Mouse (Mus musculus) testis, postnatal 14 days (tissue): ENCODE results near the gene Serpinb1c.
A peak's percentile ranks its signal among the peaks of the same experiment; 100 is the strongest.
"Not testable (repeated sequence)": the region's sequence is repeated elsewhere in the genome, so short reads cannot be mapped to it uniquely, and the experiment has no call there.

Experiments used
- DNase-seq: peaks from one replicate; pipeline ENCODE4 v3.0.0; 2021; ENCODE audit warnings: low spot score

Serpinb1c gene

DNA sequence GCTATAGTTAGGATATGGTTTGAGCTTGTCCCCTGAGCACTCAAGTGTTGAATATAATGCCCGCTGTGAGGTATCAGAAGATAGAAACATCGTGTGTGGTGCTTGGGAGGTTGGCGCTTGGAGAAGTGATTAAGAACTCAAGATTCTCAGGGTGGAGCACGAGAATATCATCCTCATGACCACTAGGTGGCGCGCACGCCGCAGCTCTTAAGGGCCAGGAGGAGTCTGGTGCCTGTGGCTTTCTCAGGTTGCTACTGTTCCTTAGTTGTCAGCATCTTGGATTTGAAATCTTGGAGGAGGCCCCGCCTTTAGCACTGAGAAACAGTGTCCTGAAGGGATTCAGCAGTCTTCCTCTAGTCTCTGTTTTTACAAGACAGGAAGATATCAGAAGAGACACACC lies 31.5 kb downstream of the Serpinb1c start:
- DNase-seq: peak; percentile 57

DNA sequence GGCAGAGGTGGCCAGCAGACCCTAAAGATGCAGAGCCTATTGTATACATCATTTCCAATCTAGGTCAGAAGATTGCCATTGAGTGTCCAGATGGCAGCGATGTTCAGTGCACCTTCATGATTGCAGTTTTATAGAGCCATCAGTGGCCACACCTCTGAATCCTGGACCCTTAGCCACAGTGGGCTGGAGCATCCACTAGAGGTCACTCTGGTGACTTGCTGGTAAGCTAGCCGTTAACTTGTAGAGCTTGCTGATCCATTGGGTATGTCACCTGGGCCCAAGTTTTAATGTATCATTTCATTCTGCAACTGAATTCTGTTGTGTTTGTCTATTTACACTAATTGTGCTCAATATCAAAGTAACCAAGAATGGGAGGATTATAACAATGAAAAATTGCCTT lies 32.4 kb downstream of the Serpinb1c start:
- DNase-seq: no peak

DNA sequence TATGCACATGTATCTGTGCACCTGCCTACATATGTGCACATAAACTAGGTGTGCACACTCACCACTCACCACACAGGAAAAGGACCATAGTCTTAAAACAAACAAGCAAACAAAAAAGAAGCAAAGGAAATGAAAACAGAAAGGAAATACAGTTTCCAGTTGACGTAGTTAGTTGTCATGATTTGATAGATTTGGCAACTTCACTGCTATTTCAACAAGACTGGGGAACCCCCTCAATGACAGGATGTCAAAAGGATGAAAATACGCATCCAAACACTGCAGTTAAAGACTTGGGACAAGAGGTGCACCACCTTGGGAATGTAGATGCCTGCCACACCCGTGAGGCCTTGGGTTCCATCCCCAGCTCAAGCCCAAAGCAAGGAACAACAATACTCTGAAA lies 33.5 kb downstream of the Serpinb1c start:
- not testable (repeated sequence) for DNase-seq

- no peak for DNase-seq
These were observed 34.6 kb downstream of the Serpinb1c start for GRCm38 (mm10) chr13:32863456-32863855.

DNA sequence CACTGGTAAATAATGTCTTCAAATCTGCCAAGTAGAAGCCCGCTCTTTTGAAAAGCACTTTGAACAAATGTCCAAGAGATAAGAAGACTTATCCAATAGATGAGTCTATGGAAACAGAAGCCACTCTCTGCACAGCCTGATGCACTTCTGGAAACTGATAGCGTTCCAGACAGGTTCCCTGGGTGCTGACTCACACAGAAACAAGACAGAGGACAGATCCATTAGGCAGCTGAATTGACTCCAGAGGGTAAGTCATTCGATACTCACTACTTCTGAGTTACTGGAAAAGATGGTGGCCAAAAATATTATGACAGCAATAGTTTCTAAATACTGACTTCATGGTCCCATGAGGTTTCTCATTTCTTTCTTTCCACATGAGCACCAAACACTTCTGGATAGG lies 37.2 kb downstream of the Serpinb1c start:
- DNase-seq: no peak

DNA sequence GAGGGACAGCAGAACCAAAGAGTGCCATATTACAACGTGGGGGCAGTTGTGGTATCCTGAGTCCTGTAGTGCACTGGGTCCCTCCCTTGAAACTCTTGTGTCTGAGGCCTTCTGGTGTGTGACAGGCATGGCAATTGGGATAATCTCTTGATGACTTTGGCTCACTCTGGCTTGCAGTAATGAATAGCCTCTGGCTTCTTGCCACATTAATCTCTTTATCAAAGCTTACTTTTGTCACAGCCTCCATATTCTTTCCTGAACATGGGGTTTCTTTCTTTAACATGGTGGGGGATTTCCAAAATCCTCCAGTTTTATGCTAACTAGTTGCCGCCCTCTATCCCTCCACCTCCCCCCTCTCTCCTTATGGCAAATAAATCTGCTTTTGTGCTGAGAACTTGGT lies 44.9 kb downstream of the Serpinb1c start:
- DNase-seq: no peak

DNA sequence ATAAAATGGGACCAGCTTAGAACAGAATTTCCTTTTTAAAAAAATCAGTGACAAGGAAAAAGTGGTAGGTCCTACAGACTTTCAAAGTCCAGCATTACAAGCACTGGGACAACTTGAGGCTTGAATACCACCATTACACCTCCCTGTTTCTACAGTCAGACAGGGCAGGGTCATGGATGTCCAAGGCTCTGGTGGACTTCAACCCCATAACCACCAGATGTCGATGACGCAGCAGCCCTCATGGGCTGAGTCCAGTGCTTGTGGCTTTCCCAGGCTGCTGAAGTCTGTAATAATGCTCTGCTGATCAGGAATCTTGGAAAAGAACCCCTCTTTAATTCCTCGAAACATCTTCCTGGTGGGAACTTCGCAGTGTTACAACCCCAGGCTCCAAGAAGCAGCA lies 45.5 kb downstream of the Serpinb1c start:
- DNase-seq: no peak

DNA sequence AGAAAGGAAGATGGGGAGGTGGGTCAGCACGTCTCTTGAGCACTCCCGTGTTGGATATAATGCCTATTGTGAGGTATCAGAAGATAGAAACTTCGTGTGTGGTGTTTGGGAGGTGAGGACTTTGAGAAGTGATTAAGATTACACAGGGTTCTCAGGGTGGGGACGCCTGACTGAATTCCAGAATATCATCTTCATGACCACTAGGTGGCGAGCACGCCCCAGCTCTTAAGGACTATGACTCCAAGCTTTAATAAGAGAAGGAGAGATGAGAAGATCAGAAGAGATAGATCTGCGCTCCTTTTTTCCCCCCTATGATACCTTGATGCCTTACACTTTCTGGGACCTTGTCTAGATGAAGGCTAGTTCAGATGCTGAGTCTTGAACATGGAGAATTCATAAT lies 46.0 kb downstream of the Serpinb1c start:
- DNase-seq: peak; percentile 10

DNA sequence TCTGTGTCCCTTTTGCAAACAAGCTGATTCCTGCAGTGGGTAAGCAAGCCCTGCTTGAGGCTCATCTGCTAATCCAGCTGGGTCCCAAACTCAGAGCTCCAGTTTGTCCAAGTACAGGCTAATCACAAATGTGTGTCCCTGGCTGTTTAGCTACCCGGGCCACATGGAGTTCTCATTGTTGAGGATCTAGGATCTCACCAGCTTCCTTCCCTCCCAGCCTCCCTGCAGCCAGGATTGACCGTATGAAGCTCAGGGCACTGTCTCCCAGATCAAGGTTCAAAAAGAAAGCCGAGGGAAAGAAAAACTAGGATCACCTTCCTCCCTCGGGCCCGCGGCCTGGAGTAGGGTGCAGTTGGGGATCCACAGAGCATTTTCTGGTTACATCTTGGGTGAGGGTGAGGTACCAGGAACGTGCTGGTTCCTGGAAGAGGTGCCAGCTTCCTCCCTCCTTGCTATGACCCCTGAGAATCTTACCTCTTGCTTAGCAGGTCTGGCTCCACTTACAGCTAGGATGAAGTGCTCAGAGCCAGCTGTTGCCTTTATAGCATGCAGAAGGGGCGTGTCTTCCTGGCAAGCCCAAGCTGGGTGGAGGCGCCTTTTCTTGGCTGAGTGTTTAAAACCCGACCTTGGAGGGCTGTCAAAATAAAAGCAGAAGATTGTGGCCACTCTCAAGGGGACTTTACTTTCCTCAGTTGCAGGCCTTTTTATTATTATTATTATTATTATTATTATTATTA lies 47.2 kb downstream of the Serpinb1c start, which contains the start of gene Serpinb1a:
TSS of gene Serpinb1a (minus strand) at position 518 of the 737 bp plus-strand sequence.
- peak; percentile 59 for DNase-seq

DNA sequence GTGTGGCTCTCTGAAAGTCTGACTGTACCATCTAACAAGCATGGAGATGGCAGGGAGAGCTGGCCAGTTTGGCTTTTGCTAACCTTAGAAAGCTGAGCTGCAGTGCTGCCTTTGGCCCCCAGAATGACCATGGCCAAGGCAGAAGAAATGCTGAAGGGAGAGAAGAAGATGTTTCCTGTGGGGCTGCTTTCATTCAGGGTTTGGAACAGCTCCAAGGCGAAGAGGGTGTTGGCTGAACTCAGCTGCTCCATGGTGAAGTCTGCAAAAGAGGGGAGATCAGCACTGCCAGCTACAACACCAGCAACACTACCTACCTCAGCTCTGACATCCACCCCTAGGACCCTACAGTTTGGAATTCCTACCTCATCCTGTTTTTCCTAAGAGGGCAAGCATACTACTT lies 47.9 kb downstream of the Serpinb1c start:
- no peak for DNase-seq

DNA sequence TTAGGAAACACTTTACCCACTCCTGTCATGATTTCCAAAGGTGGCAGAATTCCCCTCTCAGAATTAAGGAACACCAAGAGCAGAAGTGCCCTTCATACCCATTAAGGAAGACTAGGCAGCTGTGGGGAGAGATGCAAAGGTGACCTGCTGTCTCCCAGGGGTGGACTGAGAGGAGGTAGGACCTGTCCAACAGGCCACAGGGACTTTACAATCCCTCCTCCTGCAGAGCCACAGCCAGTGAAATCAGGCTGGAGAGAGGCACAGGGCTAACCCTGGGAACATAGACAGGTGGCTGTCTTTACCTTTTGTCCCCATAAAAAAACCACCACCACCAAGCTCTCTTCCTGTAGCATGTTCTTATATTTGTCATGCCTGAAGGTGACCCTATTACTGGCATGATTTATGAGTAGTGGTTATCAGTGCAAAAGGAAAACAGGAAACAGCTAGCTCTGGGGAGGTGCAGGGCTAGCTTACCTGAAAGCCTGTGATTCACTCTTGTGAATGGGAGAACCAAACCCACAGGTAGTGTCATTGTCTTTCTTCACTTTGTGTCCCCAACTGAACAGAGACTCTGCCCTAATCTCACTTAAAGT lies 48.4 kb downstream of the Serpinb1c start:
- DNase-seq: no peak

GRCm38 (mm10) chr13:32849092-32849491 lies 48.9 kb downstream of the Serpinb1c start:
- DNase-seq: no peak

DNA sequence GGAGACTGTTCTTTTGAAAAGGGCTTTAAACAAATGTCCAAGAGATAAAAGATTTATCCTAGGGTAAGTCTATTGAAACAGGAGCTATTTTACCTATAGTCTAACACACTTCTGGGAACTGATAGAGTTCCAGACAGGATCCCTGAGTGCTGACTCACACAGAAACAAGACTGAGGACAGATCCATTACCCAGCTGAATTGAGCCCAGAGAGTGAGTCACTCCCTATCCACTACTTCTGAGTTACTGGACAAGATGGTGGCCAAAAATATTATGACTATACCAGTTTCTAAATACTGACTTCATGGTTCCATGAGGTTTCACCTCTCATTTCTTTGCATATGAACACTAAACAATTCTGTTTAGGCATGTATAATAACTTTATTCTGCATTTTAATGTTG lies 51.8 kb downstream of the Serpinb1c start:
- DNase-seq: no peak

GRCm38 (mm10) chr13:32841349-32841748 lies 56.7 kb downstream of the Serpinb1c start:
- DNase-seq: no peak

DNA sequence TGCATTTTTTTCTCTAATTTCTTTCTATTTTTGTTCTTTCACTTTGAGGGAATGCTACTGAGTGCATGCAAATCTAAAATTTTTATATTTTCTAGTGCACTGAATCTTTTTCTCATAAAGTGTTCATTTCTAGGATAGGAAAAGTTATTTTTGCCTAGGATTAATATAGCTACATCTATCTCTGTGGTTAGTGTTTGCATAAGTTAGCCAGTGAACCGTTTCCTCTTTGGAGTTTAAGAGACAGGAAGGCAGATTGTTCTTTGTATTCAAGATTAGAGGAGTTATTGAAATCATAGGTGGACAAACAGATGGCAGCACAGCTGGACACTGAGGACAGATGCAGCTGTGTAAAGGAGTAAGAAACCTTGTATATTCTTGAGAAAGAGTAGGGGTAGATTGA lies 58.7 kb downstream of the Serpinb1c start:
- no peak for DNase-seq

DNA sequence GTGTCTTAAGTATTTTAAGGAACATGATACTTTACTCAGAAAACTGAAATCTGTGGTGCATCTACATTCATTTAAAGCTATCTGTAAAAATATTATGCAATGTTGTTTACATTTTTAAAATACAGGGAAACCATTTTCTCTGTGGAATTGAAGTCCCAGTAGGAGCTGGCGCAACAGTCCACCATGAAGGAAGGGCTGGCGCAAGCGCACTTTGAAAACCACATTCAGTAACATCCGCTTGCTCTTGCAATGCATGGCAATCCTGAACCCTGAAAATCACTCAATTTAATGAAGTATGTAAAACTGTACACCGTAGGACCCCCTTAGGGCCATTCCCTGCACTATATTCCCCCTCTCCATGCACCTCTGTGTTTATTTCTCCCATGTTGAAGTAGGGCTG lies 63.5 kb downstream of the Serpinb1c start:
- no peak for DNase-seq

DNA sequence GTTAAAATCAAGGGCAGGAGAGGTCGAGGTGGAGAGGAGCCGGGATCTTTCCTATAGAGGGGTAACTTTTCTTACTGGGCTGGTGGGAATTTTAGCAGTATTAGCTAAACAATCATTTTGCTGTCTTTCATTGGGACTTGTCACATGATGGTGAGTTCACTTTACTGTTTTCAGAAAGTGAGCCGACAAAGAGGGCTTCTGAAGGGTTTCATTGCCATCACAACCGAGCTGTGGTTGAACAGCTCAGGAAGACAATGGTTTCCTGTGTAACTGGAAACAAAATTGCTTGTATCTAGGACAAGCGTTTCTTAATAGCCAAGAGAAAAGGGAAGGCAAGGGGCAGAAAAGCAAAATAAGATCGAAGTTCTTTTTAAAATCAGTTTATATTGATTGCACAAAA lies 64.8 kb downstream of the Serpinb1c start:
- DNase-seq: no peak

- no peak for DNase-seq
These were observed 65.2 kb downstream of the Serpinb1c start for GRCm38 (mm10) chr13:32832776-32833175.

DNA sequence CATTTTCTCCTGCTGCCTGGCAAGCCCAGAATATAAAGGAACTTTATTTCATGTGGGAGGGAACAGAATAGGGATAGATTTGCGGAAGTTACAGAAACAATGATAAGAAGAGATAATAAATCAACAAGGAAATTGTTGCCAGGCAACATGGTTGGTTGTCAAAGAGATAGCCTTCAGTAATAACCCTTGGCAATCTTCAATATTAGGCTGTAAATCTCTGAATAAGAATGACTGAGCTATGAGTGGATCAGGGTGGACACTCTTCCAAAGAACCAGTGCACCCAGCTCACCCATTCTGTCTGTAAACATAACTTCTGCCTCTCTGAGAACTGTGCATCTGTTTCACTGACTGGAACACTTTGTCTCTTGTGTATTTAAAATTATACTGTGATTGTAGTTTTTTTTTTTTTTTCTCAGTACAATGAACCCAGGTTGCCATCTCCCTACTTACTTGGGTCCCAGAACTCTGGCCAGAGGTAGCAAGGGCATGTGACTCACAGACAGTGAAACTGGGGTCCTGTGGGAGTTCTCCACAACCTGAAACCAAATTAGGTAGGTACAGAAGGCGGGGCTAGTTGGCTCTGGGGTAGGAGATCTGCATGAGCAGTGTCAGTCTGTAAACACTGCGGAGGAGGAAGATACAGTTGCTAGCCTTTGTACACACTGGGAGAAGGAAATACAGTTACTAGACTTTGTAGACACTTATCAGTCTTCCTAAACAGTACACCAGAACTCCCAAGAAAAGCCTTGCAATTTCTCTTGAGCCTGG lies 66.3 kb downstream of the Serpinb1c start:
- no peak for DNase-seq
